Mouse (Mus musculus) liver, postnatal 0 days (tissue): ENCODE data around the gene Mitd1. TPM values are rescaled to one million over a fixed set of nuclear protein-coding genes. Genes with fewer than 3 reads are reported as not detected.

Source experiments
- ATAC-seq: fragments of 200-750 bp; cut with Nextera tagmentation; 2 replicates; pipeline ENCODE4 v1.8.0; 2017; ENCODE audit warnings: mild to moderate bottlenecking, moderate library complexity
- DNase-seq: peaks from one replicate; pipeline ENCODE4 v3.0.0-alpha.2; 2016
- H3K27ac ChIP-seq: fragments of 300-500 bp; sonication (generic); 2 replicates; pipeline ENCODE4 v1.5.1; 2014; ENCODE audit warnings: antibody characterized with exemption, moderate library complexity, mild to moderate bottlenecking, low read depth
- H3K27me3 ChIP-seq: fragments of 300-500 bp; sonication (generic); 2 replicates; pipeline ENCODE4 v1.6.1; 2014; ENCODE audit warnings: low read length, control low read depth, mixed read lengths; ENCODE audit not compliant: insufficient read depth
- H3K36me3 ChIP-seq: fragments of 300-500 bp; sonication (generic); replicated peaks from 2 replicates; pipeline ENCODE4 v1.6.1; 2014; ENCODE audit warnings: mild to moderate bottlenecking, control low read depth, low read length, moderate library complexity, mixed read lengths; ENCODE audit not compliant: insufficient read depth
- H3K4me1 ChIP-seq: fragments of 300-500 bp; sonication (generic); 2 replicates; pipeline ENCODE4 v1.6.1; 2014; ENCODE audit warnings: antibody characterized with exemption, mild to moderate bottlenecking, control low read depth; ENCODE audit not compliant: insufficient read depth
- H3K4me2 ChIP-seq: fragments of 300-500 bp; sonication (generic); 2 replicates; pipeline ENCODE4 v1.6.1; 2014; ENCODE audit warnings: low read depth, mild to moderate bottlenecking, low read length, moderate library complexity, mixed read lengths
- H3K4me3 ChIP-seq: fragments of 300-500 bp; sonication (generic); 2 replicates; pipeline ENCODE4 v1.5.1; 2014; ENCODE audit warnings: low read depth, low read length
- H3K9ac ChIP-seq: fragments of 300-500 bp; sonication (generic); replicated peaks from 2 replicates; pipeline ENCODE4 v1.6.1; 2014; ENCODE audit warnings: mild to moderate bottlenecking, moderate library complexity
- H3K9me3 ChIP-seq: fragments of 300-500 bp; sonication (generic); 2 replicates; pipeline ENCODE4 v1.6.1; 2016; ENCODE audit warnings: mild to moderate bottlenecking, control low read depth, low read length, mixed read lengths
- CTCF ChIP-seq: sonication (generic); IDR thresholded peaks from 2 replicates; pipeline ENCODE4 v1.5.1; 2016; ENCODE audit warnings: antibody characterized with exemption, low read depth
- EP300 ChIP-seq: IDR thresholded peaks from 2 replicates; pipeline ENCODE4 v1.6.1; 2016; ENCODE audit warnings: antibody characterized with exemption, low read depth, mild to moderate bottlenecking
- WGBS: fragments of 180-500 bp; shearing (Covaris S2); extraction: QIAGEN DNeasy Blood & Tissue Kit; methylation state at CpG from one replicate; pipeline ENCODE4 v1.1.7; 2014; ENCODE audit not compliant: insufficient replicate concordance; 5-methylcytosine and 5-hydroxymethylcytosine counted together
- polyA plus RNA-seq: library from polyadenylated mRNA; unstranded; fragments of >200 nt; fragmentation: Nextera tagmentation; extraction: Ambion mirVana; gene quantifications from 2 replicates; pipeline ENCODE4 v1.2.1, GENCODE M21; 2015

Gene Mitd1
- polyA plus RNA-seq, 1 experiment from 2014 or later, result 11.3 TPM

DNA sequence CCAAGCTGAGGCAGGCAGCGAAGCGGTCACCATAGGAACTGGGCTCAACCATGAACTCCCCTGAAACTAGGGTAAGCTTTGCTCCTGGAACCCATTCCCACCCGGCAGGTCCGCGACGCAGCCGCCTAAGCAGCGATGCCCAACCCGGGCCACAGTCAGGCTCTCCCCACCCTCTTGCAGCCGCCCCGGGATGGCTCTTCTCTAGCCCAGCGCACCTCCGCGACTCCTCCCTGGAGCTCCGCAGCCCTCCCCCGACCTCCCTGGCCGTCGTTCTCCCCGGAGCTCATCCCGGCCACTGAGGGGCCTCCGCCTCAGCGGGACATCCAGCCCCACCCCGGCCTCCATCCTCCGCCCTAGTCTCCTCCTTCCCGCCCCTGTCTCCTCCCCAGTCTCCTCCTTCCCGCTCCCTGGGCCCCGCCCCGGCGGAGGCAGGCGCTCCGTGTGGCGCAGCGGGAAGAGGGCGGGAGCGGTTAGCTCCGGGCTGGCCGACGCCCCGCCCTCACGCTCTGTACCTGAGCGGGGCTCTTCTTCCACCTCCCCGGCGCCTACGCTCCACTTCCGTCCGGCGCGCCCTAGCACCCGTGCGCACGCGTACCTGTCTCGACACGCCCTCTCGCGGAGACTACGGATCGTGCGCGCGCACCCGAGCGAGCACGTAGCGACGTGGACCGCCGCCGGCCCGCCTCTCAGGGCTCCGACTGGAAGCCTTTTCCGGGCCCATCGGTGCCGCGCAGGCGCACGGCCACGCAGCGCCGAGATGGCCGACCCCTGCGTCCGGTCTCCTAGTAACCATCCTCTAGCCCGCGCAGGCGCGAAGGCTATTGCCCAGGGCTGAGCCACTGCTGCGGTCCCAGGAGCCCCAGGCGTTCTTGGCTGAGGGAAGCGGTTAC is 25.5 kb downstream of the Mitd1 start:
- peak overlapping the region; percentile 75 for H3K9ac ChIP-seq
- peak overlapping the region; percentile 91 for H3K4me2 ChIP-seq
- peaks cover 7% of the 10 kb centered on the region for H3K4me1 ChIP-seq
- DNase-seq (peak; percentile 100), ATAC-seq (peak; percentile 96)
- no peaks in the 10 kb centered on the region for H3K36me3 ChIP-seq
- TF ChIP-seq CTCF, result peak; percentile 69
- no peak for TF ChIP-seq EP300
- H3K27me3 ChIP-seq, result no peaks in the 10 kb centered on the region
- no peaks in the 10 kb centered on the region for H3K9me3 ChIP-seq
- peak overlapping the region; percentile 78 for H3K27ac ChIP-seq
- H3K4me3 ChIP-seq, result peak overlapping the region; percentile 67
- under 1% methylated on average over 85 of the region's 90 CpGs for WGBS

DNA sequence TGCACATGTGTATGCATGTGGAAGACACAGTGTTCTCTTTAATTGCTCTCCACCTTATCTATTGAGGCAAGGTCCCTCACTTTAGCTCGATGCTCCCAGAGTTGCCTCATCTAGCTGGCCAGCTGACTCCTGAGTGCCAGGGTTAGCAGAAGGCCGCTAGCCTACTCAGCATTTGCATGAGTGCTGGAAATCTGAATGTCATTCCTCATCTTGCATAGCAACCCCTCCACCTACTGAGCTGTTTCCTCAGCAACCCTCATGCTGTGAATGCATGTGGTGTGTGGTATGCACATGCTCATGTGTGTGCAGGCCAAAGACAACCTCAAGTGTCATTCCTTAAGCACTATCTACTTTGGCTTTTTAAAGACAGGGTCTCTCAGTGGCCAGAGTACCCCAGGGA is 39.5 kb downstream of the Mitd1 start:
- DNase-seq, result no peak
- no peaks in the 10 kb centered on the region for H3K27me3 ChIP-seq
- no peak for TF ChIP-seq CTCF
- TF ChIP-seq EP300, result no peak
- no peak for ATAC-seq
- H3K4me3 ChIP-seq, result no peak overlapping the region
- H3K4me1 ChIP-seq, result no peaks in the 10 kb centered on the region
- H3K27ac ChIP-seq, result no peak overlapping the region
- H3K4me2 ChIP-seq, result no peak overlapping the region
- H3K9ac ChIP-seq, result no peak overlapping the region
- H3K9me3 ChIP-seq, result no peaks in the 10 kb centered on the region
- no peaks in the 10 kb centered on the region for H3K36me3 ChIP-seq
- WGBS, result 54% methylated on average over 2 of the region's 2 CpGs

DNA sequence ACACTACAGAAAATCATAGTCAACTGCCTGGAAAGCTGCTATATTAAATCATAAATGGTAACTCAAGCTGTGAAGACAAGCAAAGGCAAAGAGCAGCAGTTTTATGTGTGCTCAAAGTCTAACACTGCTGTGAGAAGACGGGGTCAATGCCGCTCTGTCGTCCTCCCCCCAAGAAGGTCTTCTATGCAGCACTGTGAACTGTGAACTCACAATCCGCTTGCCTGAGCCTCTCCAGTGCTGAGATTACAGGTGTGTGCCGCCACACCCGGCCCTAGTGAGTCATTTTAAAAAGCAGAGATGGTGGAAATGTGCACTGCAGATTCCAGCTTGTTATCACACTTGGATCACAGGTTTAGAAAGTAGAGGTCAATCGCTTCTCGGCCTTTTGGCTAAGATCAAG is 43.3 kb downstream of the Mitd1 start:
- no peaks in the 10 kb centered on the region for H3K27me3 ChIP-seq
- DNase-seq (no peak), ATAC-seq (no peak)
- no peak for TF ChIP-seq CTCF
- no peak for TF ChIP-seq EP300
- no peaks in the 10 kb centered on the region for H3K36me3 ChIP-seq
- no peaks in the 10 kb centered on the region for H3K4me1 ChIP-seq
- WGBS, result 76% methylated on average over 8 of the region's 8 CpGs
- H3K9ac ChIP-seq, result no peak overlapping the region
- H3K9me3 ChIP-seq, result no peaks in the 10 kb centered on the region
- H3K4me3 ChIP-seq, result no peak overlapping the region
- H3K4me2 ChIP-seq, result no peak overlapping the region
- no peak overlapping the region for H3K27ac ChIP-seq

GRCm38 (mm10) chr1:37831681-37832080 is 58.5 kb downstream of the Mitd1 start:
- no peaks in the 10 kb centered on the region for H3K27me3 ChIP-seq
- no peak overlapping the region for H3K27ac ChIP-seq
- H3K9me3 ChIP-seq, result no peaks in the 10 kb centered on the region
- no peak overlapping the region for H3K9ac ChIP-seq
- DNase-seq, result no peak
- H3K36me3 ChIP-seq, result no peaks in the 10 kb centered on the region
- 76% methylated on average over 2 of the region's 2 CpGs for WGBS
- H3K4me2 ChIP-seq, result no peak overlapping the region
- no peak overlapping the region for H3K4me3 ChIP-seq
- H3K4me1 ChIP-seq, result no peaks in the 10 kb centered on the region
- no peak for ATAC-seq
- TF ChIP-seq EP300 (no peak), CTCF (no peak)

Other genes with a start within 250 kb of the Mitd1 start
- gene 2010300C02Rik, start 170.3 kb downstream of the Mitd1 start, polyA plus RNA-seq, result 0.20 and 0.22 TPM in 2 replicates
- gene Tsga10, start 24.0 kb downstream of the Mitd1 start, polyA plus RNA-seq, result 1.0 and 1.1 TPM in 2 replicates
- gene Lipt1, start 18.7 kb downstream of the Mitd1 start, polyA plus RNA-seq, result 4.9 and 5.7 TPM in 2 replicates
- 180 and 185 TPM in 2 replicates for gene Mrpl30, start 66 bp upstream of the Mitd1 start, polyA plus RNA-seq
- not detected in 2 replicates for gene Lyg2, start 26.1 kb upstream of the Mitd1 start, polyA plus RNA-seq
- gene Lyg1, start 67.3 kb upstream of the Mitd1 start, polyA plus RNA-seq, result not detected in 2 replicates
- 53.1 and 55.6 TPM in 2 replicates for gene Txndc9, start 107.5 kb upstream of the Mitd1 start, polyA plus RNA-seq
- gene Eif5b, start 107.6 kb upstream of the Mitd1 start, polyA plus RNA-seq, result 11.2 and 12.4 TPM in 2 replicates
- 8.1 and 8.8 TPM in 2 replicates for gene Rev1, start 239.4 kb upstream of the Mitd1 start, polyA plus RNA-seq